Mouse (Mus musculus): ENCODE data around the gene Spp1. TPM values are rescaled to one million over a fixed set of nuclear protein-coding genes. Genes with fewer than 3 reads are reported as not detected.
A peak's percentile ranks its signal among the peaks of the same experiment; 100 is the strongest.

The Spp1 gene
- polyA plus RNA-seq, 1 experiment from 2014 or later = 23.0 TPM

DNA sequence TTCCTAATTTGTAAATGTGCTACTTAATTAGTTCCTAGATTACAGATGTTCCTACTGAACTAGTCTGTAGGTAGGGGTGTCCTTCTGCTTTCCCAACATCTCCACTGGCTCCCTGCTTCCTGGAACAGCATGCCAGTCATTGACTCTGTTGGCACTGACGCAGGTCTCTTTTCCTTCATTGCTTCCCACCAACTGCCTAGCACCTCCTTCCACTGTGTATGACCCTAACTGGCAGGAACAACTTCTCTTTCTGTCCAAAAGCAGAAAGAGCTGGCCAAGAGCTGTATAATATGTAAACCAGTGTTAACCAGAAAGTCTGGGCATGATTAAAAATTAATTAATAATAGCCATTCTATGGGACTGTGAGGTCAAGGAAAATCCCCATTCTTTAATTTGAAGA, 17.2 kb upstream of the Spp1 start:
- 77% methylated on average over 1 of the region's 1 CpGs for WGBS
- H3K4me3 ChIP-seq (ENCODE audit: low read length) = no peak overlapping the region
- H3K4me1 ChIP-seq (ENCODE audit: control insufficient read depth, insufficient read depth, low read length) = no peaks in the 10 kb centered on the region

DNA sequence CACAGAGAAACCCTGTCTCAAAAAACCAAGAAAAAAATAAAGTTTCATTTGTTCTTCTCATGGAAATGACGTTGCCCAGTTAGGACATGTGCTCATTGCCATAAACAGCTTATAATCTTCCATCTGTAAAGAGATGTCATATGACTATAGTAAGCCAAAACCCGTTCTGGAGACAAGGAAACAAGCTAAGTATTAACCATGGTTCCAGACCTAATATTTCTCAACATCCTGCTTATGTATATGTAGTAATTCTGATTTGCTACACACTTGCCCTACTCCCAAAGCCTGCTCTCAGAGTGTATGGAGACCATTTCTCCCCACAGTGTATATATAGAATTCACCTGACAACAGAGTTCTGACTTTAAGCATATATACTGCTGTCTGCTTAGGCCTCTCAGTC, 12.9 kb upstream of the Spp1 start:
- ATAC-seq (replicated peaks; ENCODE audit: extremely low read depth, insufficient read depth, low FRiP score) = no peak
- H3K4me1 ChIP-seq (ENCODE audit: control insufficient read depth, insufficient read depth, low read length) = no peaks in the 10 kb centered on the region
- no peaks in the 10 kb centered on the region for H3K9me3 ChIP-seq (replicated peaks; ENCODE audit: control insufficient read depth, low read length)
- WGBS = 67% methylated on average over 2 of the region's 2 CpGs
- H3K4me3 ChIP-seq (ENCODE audit: low read length) = no peak overlapping the region
- no peak overlapping the region for H3K27ac ChIP-seq (ENCODE audit: low read length)
- no peaks in the 10 kb centered on the region for H3K36me3 ChIP-seq (ENCODE audit: control insufficient read depth, insufficient read depth)
- no peaks in the 10 kb centered on the region for H3K27me3 ChIP-seq (ENCODE audit: control insufficient read depth, insufficient read depth, low read length)
- H3K4me2 ChIP-seq (ENCODE audit: low read depth, low read length) = no peak overlapping the region
- no peak overlapping the region for H3K9ac ChIP-seq (ENCODE audit: low read length)

More for the DNA sequence above, 17.2 kb upstream of the Spp1 start:
- no peak overlapping the region for H3K9ac ChIP-seq (ENCODE audit: low read length)
- no peak for ATAC-seq (replicated peaks; ENCODE audit: extremely low read depth, insufficient read depth, low FRiP score)
- no peaks in the 10 kb centered on the region for H3K27me3 ChIP-seq (ENCODE audit: control insufficient read depth, insufficient read depth, low read length)
- no peak overlapping the region for H3K27ac ChIP-seq (ENCODE audit: low read length)
- H3K9me3 ChIP-seq (replicated peaks; ENCODE audit: control insufficient read depth, low read length) = no peaks in the 10 kb centered on the region
- H3K36me3 ChIP-seq (ENCODE audit: control insufficient read depth, insufficient read depth) = no peaks in the 10 kb centered on the region
- H3K4me2 ChIP-seq (ENCODE audit: low read depth, low read length) = no peak overlapping the region

DNA sequence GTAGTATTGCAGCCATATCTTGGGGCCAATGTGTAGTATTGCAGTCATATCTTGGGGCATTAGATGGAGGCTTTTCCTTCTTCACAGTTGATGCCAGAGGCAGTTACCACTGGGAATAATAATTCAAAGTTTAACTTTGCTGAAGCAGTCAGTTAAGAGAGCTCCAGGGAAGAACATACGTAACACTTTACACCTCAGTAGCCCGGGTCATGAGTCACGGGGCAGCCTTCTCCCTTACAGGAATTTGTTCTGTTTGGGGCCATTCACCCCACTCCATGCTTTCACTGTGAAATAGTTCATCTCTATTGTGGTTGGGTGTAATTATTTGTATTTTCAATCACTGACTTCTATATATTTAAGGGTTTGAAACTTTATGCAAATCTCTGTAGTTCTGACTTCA, 11.1 kb upstream of the Spp1 start:
- Histone ChIP-seq H3K4me1 (ENCODE audit: control insufficient read depth, insufficient read depth, low read length) (no peaks in the 10 kb centered on the region), H3K36me3 (ENCODE audit: control insufficient read depth, insufficient read depth) (no peaks in the 10 kb centered on the region), H3K9me3 (replicated peaks; ENCODE audit: control insufficient read depth, low read length) (no peaks in the 10 kb centered on the region), H3K4me3 (ENCODE audit: low read length) (no peak overlapping the region), H3K4me2 (ENCODE audit: low read depth, low read length) (no peak overlapping the region), H3K27ac (ENCODE audit: low read length) (no peak overlapping the region), H3K9ac (ENCODE audit: low read length) (no peak overlapping the region), H3K27me3 (ENCODE audit: control insufficient read depth, insufficient read depth, low read length) (no peaks in the 10 kb centered on the region)
- no peak for ATAC-seq (replicated peaks; ENCODE audit: extremely low read depth, insufficient read depth, low FRiP score)
- 78% methylated on average over 3 of the region's 3 CpGs for WGBS

DNA sequence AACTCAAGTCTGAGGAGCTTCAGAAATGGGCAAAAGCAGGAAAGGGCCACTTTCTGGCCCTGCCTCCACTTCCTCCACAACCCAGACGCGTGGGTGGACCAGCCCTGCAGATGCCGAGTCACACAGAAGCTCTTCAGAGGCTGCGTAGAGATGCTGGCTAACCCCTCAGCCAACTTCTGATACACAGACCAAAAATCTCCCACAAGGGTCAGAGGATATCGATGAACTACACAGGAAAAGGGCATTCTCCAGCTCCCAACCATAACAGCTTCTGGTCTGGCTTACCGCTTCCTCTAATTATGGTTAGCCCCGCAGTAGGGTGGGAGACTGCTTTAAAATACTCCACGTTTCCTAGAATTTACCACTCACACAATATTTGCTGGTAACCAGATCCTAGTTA, 9.0 kb upstream of the Spp1 start:
- Histone ChIP-seq H3K4me2 (ENCODE audit: low read depth, low read length) (no peak overlapping the region), H3K4me3 (ENCODE audit: low read length) (no peak overlapping the region), H3K27me3 (ENCODE audit: control insufficient read depth, insufficient read depth, low read length) (no peaks in the 10 kb centered on the region), H3K36me3 (ENCODE audit: control insufficient read depth, insufficient read depth) (no peaks in the 10 kb centered on the region), H3K9me3 (replicated peaks; ENCODE audit: control insufficient read depth, low read length) (no peaks in the 10 kb centered on the region), H3K27ac (ENCODE audit: low read length) (no peak overlapping the region), H3K4me1 (ENCODE audit: control insufficient read depth, insufficient read depth, low read length) (no peaks in the 10 kb centered on the region), H3K9ac (ENCODE audit: low read length) (no peak overlapping the region)
- 57% methylated on average over 8 of the region's 8 CpGs for WGBS
- ATAC-seq (replicated peaks; ENCODE audit: extremely low read depth, insufficient read depth, low FRiP score) = no peak

DNA sequence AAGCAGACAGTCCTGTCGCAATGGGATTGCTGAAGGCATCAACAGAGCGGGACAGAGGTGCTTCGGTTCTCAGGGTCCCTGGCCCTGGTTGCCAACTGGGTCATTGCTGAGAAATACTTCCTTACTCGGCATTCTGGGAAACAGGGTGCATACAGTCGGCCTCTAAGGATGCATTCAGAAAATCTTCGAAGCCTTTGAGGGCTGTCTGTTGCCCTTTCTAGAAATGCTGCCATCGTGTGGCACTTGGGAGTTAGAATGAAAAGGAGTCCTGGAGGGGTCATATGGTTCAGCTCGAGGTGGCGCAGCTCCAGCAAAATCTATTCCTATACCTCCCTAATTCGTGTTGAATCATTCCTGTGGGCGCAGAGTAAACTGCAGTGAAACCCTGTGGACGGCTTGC, 2.0 kb upstream of the Spp1 start:
- Histone ChIP-seq H3K4me1 (ENCODE audit: control insufficient read depth, insufficient read depth, low read length) (no peaks in the 10 kb centered on the region), H3K4me2 (ENCODE audit: low read depth, low read length) (peak overlapping the region; percentile 47; the same call in 1 of the 2 replicates), H3K9me3 (replicated peaks; ENCODE audit: control insufficient read depth, low read length) (no peaks in the 10 kb centered on the region), H3K27me3 (ENCODE audit: control insufficient read depth, insufficient read depth, low read length) (no peaks in the 10 kb centered on the region), H3K4me3 (ENCODE audit: low read length) (no peak overlapping the region), H3K36me3 (ENCODE audit: control insufficient read depth, insufficient read depth) (no peaks in the 10 kb centered on the region), H3K27ac (ENCODE audit: low read length) (no peak overlapping the region), H3K9ac (ENCODE audit: low read length) (no peak overlapping the region)
- WGBS = 37% methylated on average over 12 of the region's 12 CpGs
- ATAC-seq (replicated peaks; ENCODE audit: extremely low read depth, insufficient read depth, low FRiP score) = no peak

DNA sequence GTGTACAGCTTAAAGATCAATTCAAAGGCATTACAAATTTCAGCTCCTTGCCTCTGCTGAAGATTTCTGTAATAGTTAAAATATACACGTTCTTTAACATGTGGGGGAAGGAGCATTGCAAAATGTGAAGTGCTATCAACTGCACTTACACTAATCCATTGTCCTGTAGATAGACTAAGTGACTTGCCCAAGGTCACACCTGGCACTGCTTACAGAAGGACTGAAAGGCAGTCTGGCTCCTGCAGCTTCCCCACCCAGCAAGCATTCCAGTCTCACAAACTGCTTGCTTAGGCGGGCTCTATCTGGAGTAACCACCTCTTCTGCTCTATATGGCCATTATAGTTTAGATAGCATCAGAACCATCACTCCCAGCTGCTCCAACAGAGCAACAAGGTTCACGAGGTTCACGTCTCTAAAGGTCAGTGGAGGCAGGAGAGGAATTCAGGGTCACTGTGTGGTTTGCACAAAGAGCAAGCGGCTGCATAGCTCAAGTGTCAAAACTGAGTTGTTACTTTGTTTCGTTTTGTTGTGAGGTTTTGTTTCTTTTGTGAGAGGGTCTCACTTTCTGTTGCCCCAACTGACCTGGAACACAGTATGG, 851 bp upstream of the Spp1 start:
- no peak overlapping the region for H3K27ac ChIP-seq (ENCODE audit: low read length)
- no peaks in the 10 kb centered on the region for H3K27me3 ChIP-seq (ENCODE audit: control insufficient read depth, insufficient read depth, low read length)
- no peak for ATAC-seq (replicated peaks; ENCODE audit: extremely low read depth, insufficient read depth, low FRiP score)
- WGBS = 36% methylated on average over 6 of the region's 6 CpGs
- no peaks in the 10 kb centered on the region for H3K9me3 ChIP-seq (replicated peaks; ENCODE audit: control insufficient read depth, low read length)
- H3K36me3 ChIP-seq (ENCODE audit: control insufficient read depth, insufficient read depth) = no peaks in the 10 kb centered on the region
- H3K9ac ChIP-seq (ENCODE audit: low read length) = no peak overlapping the region
- H3K4me2 ChIP-seq (ENCODE audit: low read depth, low read length) = no peak overlapping the region
- H3K4me1 ChIP-seq (ENCODE audit: control insufficient read depth, insufficient read depth, low read length) = no peaks in the 10 kb centered on the region
- no peak overlapping the region for H3K4me3 ChIP-seq (ENCODE audit: low read length)

DNA sequence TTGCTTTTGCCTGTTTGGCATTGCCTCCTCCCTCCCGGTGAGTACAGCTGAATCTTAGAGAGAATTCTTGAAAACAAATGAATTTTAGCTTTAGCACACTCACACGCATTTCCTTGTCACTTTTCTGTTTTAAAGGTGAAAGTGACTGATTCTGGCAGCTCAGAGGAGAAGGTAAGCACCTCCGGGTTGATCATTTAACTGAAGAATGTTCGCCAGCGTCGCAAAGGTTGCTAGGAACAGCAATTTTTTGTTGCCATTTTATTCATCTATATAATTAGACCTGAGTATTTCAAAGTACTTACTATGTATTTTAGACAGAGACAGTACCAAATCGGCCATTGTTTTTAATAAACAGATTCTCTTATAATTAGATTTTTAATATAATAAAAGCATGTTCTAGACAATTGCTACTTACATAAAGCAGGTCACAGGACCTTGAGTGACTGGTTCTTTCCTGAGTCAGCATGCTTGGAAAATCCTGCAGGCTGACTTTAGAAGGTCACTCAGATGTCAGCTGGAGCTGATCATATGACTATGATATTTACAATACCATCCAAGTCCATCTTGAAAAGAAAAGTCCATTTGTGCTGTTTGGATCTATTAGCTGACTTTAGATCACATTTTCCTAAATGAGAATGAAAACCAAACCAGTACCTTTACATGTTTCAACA, 1.6 kb downstream of the Spp1 start:
- H3K4me3 ChIP-seq (ENCODE audit: low read length) = no peak overlapping the region
- H3K9ac ChIP-seq (ENCODE audit: low read length) = no peak overlapping the region
- no peak for ATAC-seq (replicated peaks; ENCODE audit: extremely low read depth, insufficient read depth, low FRiP score)
- no peaks in the 10 kb centered on the region for H3K4me1 ChIP-seq (ENCODE audit: control insufficient read depth, insufficient read depth, low read length)
- no peaks in the 10 kb centered on the region for H3K27me3 ChIP-seq (ENCODE audit: control insufficient read depth, insufficient read depth, low read length)
- 75% methylated on average over 7 of the region's 7 CpGs for WGBS
- H3K4me2 ChIP-seq (ENCODE audit: low read depth, low read length) = no peak overlapping the region
- no peak overlapping the region for H3K27ac ChIP-seq (ENCODE audit: low read length)
- H3K9me3 ChIP-seq (replicated peaks; ENCODE audit: control insufficient read depth, low read length) = no peaks in the 10 kb centered on the region
- H3K36me3 ChIP-seq (ENCODE audit: control insufficient read depth, insufficient read depth) = no peaks in the 10 kb centered on the region

DNA sequence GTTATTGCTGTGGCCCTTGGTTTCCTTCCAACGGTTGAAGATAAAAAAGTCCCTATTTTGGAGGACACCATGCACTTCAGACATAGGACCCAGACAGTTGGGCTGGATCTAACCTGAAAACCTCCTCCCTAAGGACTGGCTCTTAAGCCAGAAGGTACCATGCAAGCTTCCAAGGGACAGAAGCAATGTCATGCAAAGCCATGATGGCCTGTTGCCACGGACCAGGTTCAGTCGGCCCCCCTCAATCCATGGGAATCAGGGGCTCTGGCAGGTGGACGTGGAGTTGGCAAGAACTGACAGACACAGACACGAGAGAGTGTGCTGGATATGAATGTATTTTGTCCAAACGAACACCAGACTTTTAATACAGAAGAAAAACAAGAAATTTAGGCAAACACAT, 7.5 kb downstream of the Spp1 start:
- ATAC-seq (replicated peaks; ENCODE audit: extremely low read depth, insufficient read depth, low FRiP score) = no peak
- Histone ChIP-seq H3K27ac (ENCODE audit: low read length) (no peak overlapping the region), H3K27me3 (ENCODE audit: control insufficient read depth, insufficient read depth, low read length) (no peaks in the 10 kb centered on the region; the same call in 1 of the 2 replicates), H3K4me3 (ENCODE audit: low read length) (no peak overlapping the region), H3K9ac (ENCODE audit: low read length) (no peak overlapping the region), H3K4me1 (ENCODE audit: control insufficient read depth, insufficient read depth, low read length) (no peaks in the 10 kb centered on the region), H3K9me3 (replicated peaks; ENCODE audit: control insufficient read depth, low read length) (no peaks in the 10 kb centered on the region), H3K4me2 (ENCODE audit: low read depth, low read length) (no peak overlapping the region), H3K36me3 (ENCODE audit: control insufficient read depth, insufficient read depth) (no peaks in the 10 kb centered on the region)
- 69% methylated on average over 6 of the region's 6 CpGs for WGBS

DNA sequence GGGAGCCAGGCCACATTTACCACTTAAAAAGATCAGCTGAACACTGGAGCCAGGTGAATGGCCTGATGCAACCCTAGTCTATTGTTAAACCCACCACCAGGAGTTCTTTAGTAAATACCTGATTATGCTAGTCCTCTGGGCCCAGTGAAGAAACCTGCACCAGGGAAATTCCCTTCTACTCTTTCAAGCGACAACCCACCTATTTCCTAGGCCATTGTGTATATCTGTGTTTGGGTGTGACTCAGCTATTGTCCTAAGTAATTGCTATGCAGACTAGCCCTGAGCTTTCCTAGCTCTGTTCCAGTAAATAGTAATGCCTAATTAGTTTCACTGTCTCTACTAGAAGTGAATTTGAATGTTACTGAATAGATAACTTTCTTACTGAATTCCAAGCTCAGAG, 7.9 kb downstream of the Spp1 start:
- H3K27ac ChIP-seq (ENCODE audit: low read length) = no peak overlapping the region
- peaks cover 2% of the 10 kb centered on the region; the same call in 1 of the 2 replicates for H3K27me3 ChIP-seq (ENCODE audit: control insufficient read depth, insufficient read depth, low read length)
- WGBS = 72% methylated on average over 1 of the region's 1 CpGs
- no peak for ATAC-seq (replicated peaks; ENCODE audit: extremely low read depth, insufficient read depth, low FRiP score)
- no peak overlapping the region for H3K4me3 ChIP-seq (ENCODE audit: low read length)
- no peak overlapping the region for H3K9ac ChIP-seq (ENCODE audit: low read length)
- no peak overlapping the region for H3K4me2 ChIP-seq (ENCODE audit: low read depth, low read length)
- no peaks in the 10 kb centered on the region for H3K9me3 ChIP-seq (replicated peaks; ENCODE audit: control insufficient read depth, low read length)
- H3K36me3 ChIP-seq (ENCODE audit: control insufficient read depth, insufficient read depth) = no peaks in the 10 kb centered on the region
- no peaks in the 10 kb centered on the region for H3K4me1 ChIP-seq (ENCODE audit: control insufficient read depth, insufficient read depth, low read length)
